Mouse (Mus musculus) embryo, embryonic 11.5 days (tissue): ENCODE measurements around the gene Ncf2.
"Not testable (repeated sequence)": the region's sequence is repeated elsewhere in the genome, so short reads cannot be mapped to it uniquely, and the experiment has no call there.

Experiments used
- DNase-seq: peaks from one replicate; pipeline ENCODE4 v3.0.0-alpha.2; 2012; ENCODE audit warnings: low read depth, low spot score

The Ncf2 gene

GRCm38 (mm10) chr1:152799897-152800296 is at the start of gene Ncf2:
Gene Ncf2, plus strand, starts transcription at chr1:152800194.
- no peak for DNase-seq

DNA sequence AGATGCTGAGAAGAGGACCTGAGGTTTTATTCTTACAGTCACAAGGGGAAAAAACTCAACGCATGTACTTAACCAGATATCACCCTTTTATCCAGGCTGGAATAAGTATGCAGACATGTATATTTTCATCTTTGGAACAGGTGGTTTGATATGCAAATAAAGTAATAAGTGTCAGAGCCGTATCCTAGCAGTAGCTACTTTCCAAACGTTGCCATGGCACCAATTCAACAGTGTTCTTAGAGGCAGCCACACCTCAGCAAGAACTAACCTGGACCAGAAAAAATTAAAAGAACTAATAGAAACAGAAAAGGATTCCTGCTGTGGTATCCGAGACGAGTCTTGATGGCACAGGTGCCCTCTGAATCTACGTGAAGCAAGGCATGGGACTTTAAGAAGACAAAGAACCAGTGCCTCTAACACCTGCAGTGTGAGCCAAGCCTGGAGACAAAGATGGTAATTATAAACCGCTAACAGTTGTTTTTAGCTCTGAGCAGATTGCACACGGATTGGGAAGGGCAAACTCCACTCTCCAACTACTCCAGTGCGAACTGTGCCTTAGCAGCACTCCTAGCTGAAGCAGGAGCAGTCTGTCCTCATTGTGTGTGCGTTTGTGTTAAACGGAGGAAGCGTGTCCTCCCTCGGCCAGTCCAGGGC is 49.6 kb upstream of the Ncf2 start, which contains the start of gene Apobec4:
Apobec4 (plus strand) TSS at position 240 of the 654 bp plus-strand sequence.
- no peak for DNase-seq

DNA sequence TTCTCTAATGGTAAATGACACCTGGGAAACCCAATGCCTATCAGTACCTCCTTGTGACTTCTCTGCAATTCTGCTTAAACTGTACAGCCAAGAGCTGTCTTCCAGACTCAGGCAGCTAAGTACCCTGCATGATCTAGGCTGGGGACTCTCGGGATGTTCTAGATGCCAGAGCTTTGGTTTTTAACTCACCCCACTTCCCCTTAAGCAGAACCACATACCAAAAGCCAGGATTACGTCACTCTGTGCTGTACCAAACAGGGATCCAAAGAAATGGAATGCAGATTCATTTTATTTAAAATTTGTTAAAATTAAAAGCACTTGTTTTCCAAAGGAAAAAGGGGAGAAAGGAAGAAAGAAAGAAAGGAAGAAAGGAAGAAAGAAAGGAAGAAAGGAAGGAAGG is 38.2 kb upstream of the Ncf2 start:
- no peak for DNase-seq

- peak; percentile 97 for DNase-seq
Measured at GRCm38 (mm10) chr1:152766032-152766772, 33.8 kb upstream of the Ncf2 start, which contains the start of the genes Rgl1 and Arpc5. Gene Rgl1, minus strand, starts transcription at chr1:152766351. Gene Arpc5, plus strand, starts transcription at chr1:152766542.

GRCm38 (mm10) chr1:152766804-152767748 is 32.9 kb upstream of the Ncf2 start:
- DNase-seq, result no peak

DNA sequence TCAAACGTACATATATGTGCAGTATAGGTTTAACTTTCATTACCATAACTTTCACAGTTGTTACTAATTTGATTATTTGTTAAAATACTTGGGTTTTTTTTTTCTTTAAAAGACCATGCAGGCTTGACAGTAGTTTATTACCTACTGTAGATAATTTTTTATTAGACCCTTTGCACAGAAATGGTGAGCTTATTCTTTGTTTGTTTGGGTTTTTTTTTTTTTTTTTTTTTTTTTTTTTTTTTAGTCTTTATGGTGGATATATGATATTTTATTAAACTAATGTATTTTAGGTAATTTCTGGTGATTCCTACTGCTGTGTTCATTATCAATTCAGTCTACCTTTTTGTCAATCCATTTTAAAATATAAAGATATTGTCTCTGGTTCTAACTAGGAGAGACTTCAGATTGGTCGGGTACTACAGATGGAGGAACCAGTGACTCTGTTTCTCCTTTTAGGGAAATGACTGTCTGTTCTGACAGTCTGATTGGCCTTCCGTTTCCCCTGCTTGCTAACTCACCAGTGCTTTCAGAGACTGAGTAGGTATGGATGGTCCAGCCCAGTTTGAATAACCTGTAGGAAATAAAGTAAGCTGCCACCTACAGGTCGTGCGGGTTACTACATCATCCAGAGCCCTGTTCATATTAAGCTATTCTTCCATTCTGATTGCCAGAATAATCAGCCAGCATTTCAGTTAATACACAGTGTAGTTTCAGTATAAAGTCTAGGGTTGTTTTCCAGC is 32.1 kb upstream of the Ncf2 start:
- DNase-seq, result peak; percentile 67

- no peak for DNase-seq
Measured at GRCm38 (mm10) chr1:152771016-152771415, 29.0 kb upstream of the Ncf2 start.

- DNase-seq, result not testable (repeated sequence)
Measured at GRCm38 (mm10) chr1:152774601-152775000, 25.4 kb upstream of the Ncf2 start.

GRCm38 (mm10) chr1:152779071-152779737 is 20.8 kb upstream of the Ncf2 start:
- DNase-seq, result no peak

GRCm38 (mm10) chr1:152784620-152785019 is 15.4 kb upstream of the Ncf2 start:
- DNase-seq, result no peak

DNA sequence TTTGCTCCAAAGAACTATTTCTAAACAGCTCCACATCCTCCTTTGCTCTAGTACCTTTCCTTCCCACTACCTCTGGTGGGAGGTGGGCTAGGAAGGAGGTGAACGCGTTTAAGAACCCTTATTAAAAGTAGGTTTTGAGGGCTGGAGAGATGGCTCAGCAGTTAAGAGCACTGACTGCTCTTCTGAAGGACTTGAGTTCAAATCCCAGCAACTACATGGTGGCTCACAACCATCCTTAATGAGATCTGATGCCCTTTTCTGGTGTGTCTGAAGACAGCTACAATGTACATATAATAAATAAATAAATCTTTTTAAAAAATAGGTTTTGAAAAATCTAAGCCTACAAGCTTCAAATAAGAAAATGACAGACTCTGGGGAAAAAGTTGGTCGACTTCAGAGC is 14.5 kb upstream of the Ncf2 start:
- DNase-seq, result not testable (repeated sequence)

DNA sequence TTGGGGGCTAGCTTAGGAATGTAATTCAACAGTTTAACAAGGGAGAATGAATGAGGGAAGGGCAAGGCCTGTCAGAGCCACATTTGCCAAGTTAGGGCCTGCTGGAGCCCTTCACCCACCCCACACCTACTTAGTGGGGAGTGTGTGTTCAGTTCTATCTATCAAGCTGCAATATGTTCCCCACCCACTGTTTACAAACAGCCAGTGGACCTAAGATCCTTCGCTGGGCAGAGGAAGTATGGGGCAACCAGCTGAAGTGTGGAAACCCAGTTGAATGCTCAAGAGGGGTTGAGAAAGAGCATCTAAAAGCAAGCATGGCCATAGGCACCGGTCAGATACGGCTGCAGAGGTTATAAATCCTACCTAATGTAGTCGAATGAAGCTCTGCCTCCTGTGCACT is 13.0 kb upstream of the Ncf2 start:
- DNase-seq, result no peak

DNA sequence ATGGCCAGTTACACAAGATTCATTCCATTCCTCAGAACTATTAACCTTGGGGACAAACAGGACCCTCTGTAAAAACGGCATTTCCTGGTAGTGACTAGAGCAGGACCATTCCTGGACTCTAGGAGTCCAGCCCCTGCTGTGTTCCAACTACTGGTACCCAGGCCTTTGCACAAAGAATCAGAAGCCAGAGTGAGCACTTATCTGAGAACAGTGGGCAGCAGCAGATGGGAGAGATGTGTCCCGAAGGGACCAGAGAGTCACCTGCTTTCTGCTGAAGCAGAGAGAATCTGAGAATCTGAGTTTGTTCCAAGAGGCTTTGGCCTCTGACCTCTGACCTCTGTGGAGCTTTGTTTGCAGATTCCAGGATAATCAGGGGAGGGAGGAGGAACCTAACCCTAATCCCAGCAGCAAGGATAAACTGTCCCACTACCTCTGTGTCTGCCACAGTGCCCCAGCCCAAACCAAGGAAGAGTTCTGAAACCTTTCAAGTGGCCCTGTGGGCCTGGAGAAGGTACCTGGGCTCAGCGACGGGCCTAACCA is 11.8 kb upstream of the Ncf2 start:
- no peak for DNase-seq

DNA sequence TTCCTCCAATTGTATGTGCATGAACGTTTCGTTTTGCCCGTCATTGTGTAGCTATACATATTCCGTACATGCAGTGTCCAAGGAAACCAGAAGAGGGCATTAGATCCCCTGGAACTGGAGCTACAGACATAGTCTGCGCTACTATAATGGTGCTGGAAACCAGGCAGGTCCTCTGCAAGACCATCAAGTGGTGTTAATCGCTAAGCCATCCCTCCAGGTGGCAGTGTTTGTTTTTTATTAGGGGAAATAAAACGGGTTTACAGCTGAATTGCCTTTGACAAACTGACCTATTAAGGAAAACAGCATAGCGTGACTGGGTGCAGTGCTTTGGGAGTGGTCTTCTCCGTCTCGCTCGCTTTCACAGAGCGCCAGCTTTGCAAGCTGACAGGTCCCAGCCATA is 9.7 kb upstream of the Ncf2 start:
- DNase-seq, result peak; percentile 56

DNA sequence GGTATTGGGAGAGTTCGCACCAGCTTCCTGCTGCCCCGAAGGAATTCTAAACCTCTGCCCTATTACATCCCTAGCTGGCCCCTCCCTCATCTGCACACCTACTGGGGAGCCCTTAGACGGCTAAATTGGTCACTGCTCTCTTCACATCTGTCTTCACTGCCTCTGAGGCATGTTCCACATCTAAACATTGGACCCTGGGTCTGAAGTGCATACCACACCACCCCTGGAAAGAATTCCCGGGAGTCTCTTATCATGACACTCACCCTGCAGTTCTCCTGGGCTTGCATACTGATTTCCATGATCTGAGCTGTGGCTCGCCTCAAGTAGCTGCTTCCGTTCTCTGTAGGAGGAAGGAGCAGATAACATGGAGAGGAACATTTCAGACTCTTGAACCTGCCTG is 9.2 kb upstream of the Ncf2 start:
- no peak for DNase-seq

- DNase-seq, result no peak
Measured at GRCm38 (mm10) chr1:152791269-152791668, 8.7 kb upstream of the Ncf2 start.

GRCm38 (mm10) chr1:152792736-152793494 is 7.1 kb upstream of the Ncf2 start:
- no peak for DNase-seq

- no peak for DNase-seq
Measured at GRCm38 (mm10) chr1:152793495-152794130, 6.4 kb upstream of the Ncf2 start.

- no peak for DNase-seq
Measured at GRCm38 (mm10) chr1:152795688-152796255, 4.2 kb upstream of the Ncf2 start.
